Mouse (Mus musculus): Measurements from ENCODE around the gene Cfc1.

DNA sequence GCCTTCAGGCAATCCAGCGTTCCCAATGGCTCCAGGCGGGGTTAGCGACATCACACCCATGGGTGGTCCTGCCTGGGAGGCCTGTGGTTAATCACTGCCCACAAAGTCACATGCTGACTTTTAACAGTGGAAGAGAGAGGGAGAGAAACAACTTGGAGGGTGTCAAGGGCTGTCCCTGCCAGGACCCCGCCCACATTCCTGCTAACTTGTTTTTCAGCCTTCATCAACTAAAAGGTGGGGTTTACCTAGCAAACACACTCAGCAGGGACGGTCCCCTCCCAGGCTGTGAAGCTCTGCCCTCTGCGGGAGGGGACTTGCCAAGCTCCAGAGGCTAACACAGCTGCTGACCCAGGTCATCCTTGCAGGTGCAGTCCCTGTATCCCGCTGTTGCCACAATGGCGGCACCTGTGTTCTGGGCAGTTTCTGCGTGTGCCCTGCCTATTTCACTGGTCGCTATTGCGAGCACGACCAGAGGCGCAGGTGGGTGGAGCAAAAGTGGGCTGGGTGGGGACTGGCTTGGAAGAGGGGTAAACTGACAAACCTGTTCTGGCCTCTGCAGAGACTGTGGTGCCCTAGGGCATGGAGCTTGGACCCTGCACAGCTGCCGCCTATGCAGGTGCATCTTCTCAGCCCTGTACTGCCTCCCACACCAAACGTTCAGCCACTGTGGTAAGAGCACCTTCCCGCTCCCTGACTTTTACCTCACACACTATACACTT is 1.5 kb downstream of the Cfc1 start:
- no peak for TF ChIP-seq CTCF (IDR thresholded peaks at IDR 0.05; ENCODE audit: low read depth, low read length)
- TF ChIP-seq TAL1 (conservative IDR thresholded peaks at IDR 0.05; ENCODE audit: low read depth, low read length) = no peak
- TF ChIP-seq POLR2AphosphoS5 (IDR thresholded peaks at IDR 0.05; ENCODE audit: insufficient replicate concordance, low read depth, low read length) = no peak
- no peak for TF ChIP-seq GATA1 (IDR thresholded peaks at IDR 0.05; ENCODE audit: borderline replicate concordance, low read length)
